Mouse (Mus musculus): ENCODE data around the gene Apol7b. TPM values are rescaled to one million over a fixed set of nuclear protein-coding genes. Genes with fewer than 3 reads are reported as not detected.

The Apol7b gene
- total RNA-seq, 2 experiments from 2014 or later: not detected

GRCm38 (mm10) chr15:77377419-77377818 is 69.9 kb downstream of the Apol7b start:
- no peak for TF ChIP-seq CTCF (IDR thresholded peaks at IDR 0.05)
- DNase-seq (ENCODE audit: extremely low spot score in 1 of 2, low spot score in 2 of 2): no peak
- H3K4me3 ChIP-seq: no peak overlapping the region
- H3K27ac ChIP-seq: no peak overlapping the region
- intact Hi-C loops (cut with DNase I): no loop called here

- intact Hi-C loops (cut with DNase I): no loop called here
- no peak overlapping the region for H3K4me3 ChIP-seq
- DNase-seq (ENCODE audit: extremely low spot score in 1 of 2, low spot score in 2 of 2): no peak
- no peak overlapping the region for H3K27ac ChIP-seq
- TF ChIP-seq CTCF (IDR thresholded peaks at IDR 0.05): no peak
Observed at GRCm38 (mm10) chr15:77376920-77377319, 70.4 kb downstream of the Apol7b start.

Other genes starting within 250 kb of the Apol7b start
- 100 to 1,000 TPM; 248 to 258 TPM for gene Rbfox2, start 140.5 kb downstream of the Apol7b start, total RNA-seq (2021)
- under 1 TPM; 0.30 to 0.32 TPM for gene Apol7a, start 48.4 kb downstream of the Apol7b start, total RNA-seq (2021)
- not detected for gene Apol9a, start 36.4 kb downstream of the Apol7b start, total RNA-seq (2021)
- not detected for gene Apol10a, start 29.6 kb upstream of the Apol7b start, total RNA-seq (2021)
- not detected for gene Apol11a, start 60.8 kb upstream of the Apol7b start, total RNA-seq (2021)
- gene Apol7c, start 85.8 kb upstream of the Apol7b start, total RNA-seq (2021): not detected
- not detected for gene 1700025B11Rik, start 114.4 kb upstream of the Apol7b start, total RNA-seq (2021)
- under 1 TPM in 1 of 2 experiments, not detected in 1; 0.18 TPM for gene Apol10b, start 148.6 kb upstream of the Apol7b start, total RNA-seq (2021)
- gene Gm36245, start 151.8 kb upstream of the Apol7b start, total RNA-seq (2021): not detected
- gene Apol11b, start 195.8 kb upstream of the Apol7b start, total RNA-seq (2021): under 1 TPM in 1 of 2 experiments, not detected in 1; 0.23 TPM

Measured in left cerebral cortex, adult 2 months (tissue).